Mouse (Mus musculus): ENCODE measurements around the gene Aldh3a2.

DNA sequence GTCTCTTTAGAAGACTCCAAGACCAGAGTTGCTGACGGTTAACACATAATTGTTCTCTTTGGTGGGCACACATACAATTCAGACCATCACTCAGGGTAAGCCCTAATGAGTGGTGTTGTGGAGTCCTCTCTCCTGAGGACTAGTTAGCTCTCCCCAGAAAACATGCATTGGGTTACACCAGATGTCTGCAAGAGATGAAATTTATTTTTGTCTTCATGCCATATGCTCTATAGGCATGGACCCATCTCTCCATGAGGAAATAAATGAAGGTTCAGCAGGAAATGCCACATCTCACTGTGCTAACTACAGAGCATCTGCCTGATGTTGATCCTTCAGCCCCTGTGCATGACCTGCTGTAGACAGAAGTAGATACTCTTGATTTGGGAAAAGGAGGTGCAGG lies 45.3 kb downstream of the Aldh3a2 start:
- no peak for TF ChIP-seq CTCF (IDR thresholded peaks at IDR 0.05; ENCODE audit: extremely low read depth, insufficient read depth, insufficient read length, insufficient replicate concordance)
- no peak for TF ChIP-seq POLR2A (IDR thresholded peaks at IDR 0.05; ENCODE audit: low read depth, low read length)
